Mouse (Mus musculus) kidney, adult 8-10 months (tissue): ENCODE measurements around the gene Fgfr2.
"Not testable (repeated sequence)": the region's sequence is repeated elsewhere in the genome, so short reads cannot be mapped to it uniquely, and the experiment has no call there.

ENCODE experiments used
- DNase-seq, 2 experiments: peaks; one replicate each; pipeline ENCODE4 v3.0.0; 2022

Gene Fgfr2

GRCm38 (mm10) chr7:130630956-130631355 is 2492.2 kb downstream of the Fgfr2 start:
- DNase-seq: no peak

DNA sequence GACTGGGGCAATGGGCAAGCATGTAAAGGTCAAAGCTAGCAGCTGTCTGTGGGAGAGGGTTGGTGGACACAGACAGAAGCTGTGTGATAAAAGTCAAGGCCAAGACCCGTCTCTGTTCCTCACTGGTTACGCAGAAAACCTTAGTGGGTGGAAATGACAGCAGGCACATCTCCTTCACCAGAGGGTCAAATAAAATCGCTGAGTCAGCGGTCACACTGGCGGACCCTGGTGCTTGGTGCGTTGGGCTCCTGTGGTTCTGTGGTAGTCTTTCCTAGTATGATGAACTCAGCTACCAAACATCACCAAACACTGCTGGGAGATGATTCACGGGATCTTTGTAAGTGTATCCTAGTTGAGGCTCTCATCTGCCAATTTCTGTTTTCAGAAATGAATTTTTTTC is 2493.2 kb downstream of the Fgfr2 start:
- DNase-seq: no peak

- no peak for DNase-seq
Measured at GRCm38 (mm10) chr7:130628601-130629000, 2494.5 kb downstream of the Fgfr2 start.

- DNase-seq: no peak
Measured at GRCm38 (mm10) chr7:130625361-130625760, 2497.8 kb downstream of the Fgfr2 start.

- DNase-seq: no peak
Measured at GRCm38 (mm10) chr7:130624299-130624698, 2498.9 kb downstream of the Fgfr2 start.

GRCm38 (mm10) chr7:130622359-130622758 is 2500.8 kb downstream of the Fgfr2 start:
- DNase-seq: no peak

DNA sequence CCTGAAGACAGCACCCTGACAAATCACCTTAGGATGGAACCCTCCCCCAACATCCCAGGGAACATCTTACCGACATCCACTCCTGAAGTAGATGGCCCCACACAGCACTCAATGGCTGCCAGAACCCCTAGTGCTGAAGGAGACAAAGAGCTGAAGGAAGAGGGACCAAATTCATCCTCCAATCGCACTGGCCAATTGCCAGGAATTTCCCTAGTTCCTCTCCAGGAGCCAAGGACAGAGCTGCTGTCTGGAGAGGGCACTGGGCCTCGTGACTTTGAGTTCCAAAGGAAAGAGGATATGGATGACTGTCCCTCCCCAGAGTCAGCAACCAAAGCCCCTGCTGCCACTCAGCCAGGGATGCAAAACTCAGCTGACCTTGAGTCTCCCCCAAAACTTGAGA is 2501.2 kb downstream of the Fgfr2 start:
- peak in 1 of 2 experiments; percentile 49 for DNase-seq

DNA sequence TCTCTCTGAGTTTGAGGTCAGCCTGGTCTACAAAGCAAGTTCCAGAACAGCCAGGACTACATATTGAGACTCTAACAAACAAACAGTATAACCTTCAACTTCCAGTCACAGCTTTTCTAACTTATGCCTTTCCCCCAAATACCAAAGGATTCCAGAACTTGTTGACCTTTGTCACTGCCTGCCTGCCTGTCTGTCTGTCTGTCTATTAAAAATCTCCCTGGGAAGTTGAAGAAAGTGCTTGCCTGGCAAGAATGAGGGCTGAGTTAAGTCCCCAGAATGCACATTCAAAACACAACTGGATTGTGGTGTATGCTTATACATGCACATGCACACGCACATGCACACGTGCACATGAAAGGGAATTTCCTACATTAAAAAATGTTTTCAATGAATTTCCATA is 2502.1 kb downstream of the Fgfr2 start:
- DNase-seq: no peak

GRCm38 (mm10) chr7:130617591-130617990 is 2505.6 kb downstream of the Fgfr2 start:
- no peak for DNase-seq

DNA sequence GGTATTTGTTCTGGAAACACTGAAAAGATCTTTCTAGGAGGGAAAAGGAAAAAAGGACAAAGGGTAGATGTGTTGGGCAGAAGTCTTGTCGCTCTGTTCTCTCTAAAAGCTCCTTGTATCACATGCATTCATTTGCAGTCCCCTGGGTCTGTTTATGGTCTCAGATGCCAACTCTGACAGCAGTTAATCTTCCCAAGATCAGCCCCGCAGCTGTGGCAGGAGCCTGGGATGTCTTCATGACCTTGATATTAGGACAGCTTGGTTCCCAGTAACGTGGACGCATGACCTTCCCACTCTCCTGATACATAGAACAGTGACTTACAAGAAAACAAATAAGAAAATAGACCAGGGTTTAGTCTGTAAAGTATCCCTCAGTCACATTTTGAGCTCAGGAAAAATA is 2509.2 kb downstream of the Fgfr2 start:
- DNase-seq: no peak

DNA sequence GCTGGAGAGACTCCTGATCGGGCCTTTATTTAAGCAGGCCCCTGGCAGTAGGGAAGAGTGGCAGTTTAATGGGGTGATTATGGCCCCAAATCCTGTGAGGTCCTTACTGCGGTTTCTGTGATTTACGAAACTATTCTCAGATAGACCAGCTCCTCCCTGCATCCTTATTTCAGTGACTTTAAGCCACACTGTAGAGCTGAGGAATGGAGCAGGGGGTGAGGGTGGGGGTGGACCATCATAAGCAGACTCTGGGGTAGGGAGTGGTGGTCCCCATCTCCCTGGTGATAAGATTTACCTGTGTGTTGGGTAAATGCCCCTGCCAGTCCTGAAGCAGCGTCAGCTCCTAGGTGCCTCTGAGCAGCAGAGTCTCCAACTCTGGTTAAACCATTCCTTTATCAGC is 2516.2 kb downstream of the Fgfr2 start:
- DNase-seq: no peak

DNA sequence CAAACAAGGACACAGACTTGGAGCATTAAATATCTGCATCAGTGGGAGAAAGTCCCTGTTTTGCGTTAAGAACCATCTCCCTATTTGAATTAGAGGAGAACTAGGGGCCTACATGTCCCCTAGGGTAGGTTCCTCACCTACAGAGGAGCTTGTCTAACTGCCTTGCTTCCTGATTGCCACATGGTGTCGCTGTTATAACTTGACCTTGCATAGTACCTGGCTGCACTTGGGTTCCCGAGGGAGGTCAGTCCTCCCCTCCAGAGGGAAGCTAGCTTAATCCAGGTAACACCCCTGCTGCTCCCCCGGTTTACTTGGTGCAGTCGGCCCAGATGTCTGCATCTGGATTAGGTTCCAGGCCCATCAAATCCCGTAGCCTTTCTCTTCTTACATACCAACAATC is 2518.0 kb downstream of the Fgfr2 start:
- peak in 1 of 2 experiments; percentile 48 for DNase-seq

GRCm38 (mm10) chr7:130604390-130604789 is 2518.8 kb downstream of the Fgfr2 start:
- DNase-seq: no peak

DNA sequence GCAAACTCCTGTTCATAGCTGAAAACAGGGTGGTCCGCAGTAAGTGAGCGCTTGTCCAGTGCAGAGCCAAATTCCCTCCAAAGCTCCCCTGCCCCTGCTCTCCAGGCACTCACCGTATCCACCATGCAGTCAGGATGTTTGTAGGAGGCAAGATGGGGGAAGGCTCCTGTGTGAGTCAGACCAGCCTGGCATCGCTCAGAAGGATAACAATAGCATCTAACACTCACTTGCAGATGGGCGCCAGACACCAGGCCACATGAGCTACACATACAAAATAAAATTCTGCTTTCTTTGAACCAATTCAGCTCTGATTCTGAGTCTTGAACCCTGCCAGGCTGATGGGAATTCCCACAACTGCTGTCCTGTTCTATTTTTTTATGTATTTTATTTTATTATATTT is 2519.6 kb downstream of the Fgfr2 start:
- no peak for DNase-seq

GRCm38 (mm10) chr7:130602804-130603203 is 2520.3 kb downstream of the Fgfr2 start:
- no peak for DNase-seq

DNA sequence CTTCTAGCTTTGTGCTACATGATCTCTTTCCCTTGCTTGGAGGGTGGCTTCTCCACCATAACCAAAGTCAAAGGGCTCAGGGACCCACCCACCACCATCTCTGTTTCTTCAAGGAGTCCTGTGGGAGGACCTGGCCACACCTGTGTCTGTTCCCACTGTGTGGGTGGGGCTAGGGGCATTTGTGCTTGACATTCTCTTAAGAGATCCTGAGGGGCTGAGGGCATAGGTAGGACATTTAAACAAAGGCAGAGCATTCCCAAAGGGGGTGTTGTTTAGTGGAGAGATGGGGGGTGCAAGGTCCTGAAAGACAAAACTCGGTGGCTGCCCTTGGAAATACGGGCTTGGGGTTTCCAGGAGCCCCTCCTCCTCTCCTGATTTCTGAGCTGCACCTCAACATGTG is 2522.6 kb downstream of the Fgfr2 start:
- no peak for DNase-seq

GRCm38 (mm10) chr7:130600074-130600473 is 2523.1 kb downstream of the Fgfr2 start:
- DNase-seq: no peak

GRCm38 (mm10) chr7:130597546-130597945 is 2525.6 kb downstream of the Fgfr2 start:
- no peak for DNase-seq

DNA sequence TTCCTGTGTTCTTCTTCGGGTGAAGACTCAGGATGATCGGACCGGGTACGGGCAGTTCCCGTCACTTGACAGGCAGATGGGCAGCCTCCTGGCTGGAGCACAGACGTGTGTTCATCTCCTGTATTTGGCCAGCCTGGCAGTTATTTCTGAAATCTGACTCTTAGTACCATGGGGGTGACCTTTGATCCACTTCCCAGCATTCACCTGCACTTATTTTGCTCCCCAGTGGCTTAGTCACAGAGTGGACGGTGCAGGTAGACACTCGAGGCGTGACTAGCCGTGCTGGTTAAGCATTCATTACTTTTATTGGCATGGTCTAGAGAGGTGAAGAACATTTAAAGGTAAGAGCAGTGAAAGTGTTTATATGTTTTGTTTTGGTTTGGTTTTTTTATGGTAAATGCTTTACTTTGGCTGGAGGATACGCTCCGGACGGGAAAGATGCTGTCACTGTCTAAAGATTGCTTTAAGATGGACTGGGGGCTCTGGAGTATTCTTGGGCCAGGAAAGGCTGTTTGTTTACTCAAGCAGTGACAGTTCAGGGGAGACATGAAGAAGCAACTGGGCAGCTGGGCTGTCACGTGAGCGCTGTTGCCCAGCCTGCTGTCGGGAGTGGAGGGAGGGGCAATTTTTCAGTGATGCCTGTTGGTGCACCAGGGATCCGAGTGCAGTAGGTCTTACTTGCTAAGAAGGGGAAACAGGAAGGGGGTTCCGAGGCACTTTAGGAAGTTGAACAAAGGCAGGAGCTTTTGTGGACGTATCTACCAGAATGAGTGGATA is 2526.9 kb downstream of the Fgfr2 start:
- DNase-seq: peak; percentile 71 to 74

DNA sequence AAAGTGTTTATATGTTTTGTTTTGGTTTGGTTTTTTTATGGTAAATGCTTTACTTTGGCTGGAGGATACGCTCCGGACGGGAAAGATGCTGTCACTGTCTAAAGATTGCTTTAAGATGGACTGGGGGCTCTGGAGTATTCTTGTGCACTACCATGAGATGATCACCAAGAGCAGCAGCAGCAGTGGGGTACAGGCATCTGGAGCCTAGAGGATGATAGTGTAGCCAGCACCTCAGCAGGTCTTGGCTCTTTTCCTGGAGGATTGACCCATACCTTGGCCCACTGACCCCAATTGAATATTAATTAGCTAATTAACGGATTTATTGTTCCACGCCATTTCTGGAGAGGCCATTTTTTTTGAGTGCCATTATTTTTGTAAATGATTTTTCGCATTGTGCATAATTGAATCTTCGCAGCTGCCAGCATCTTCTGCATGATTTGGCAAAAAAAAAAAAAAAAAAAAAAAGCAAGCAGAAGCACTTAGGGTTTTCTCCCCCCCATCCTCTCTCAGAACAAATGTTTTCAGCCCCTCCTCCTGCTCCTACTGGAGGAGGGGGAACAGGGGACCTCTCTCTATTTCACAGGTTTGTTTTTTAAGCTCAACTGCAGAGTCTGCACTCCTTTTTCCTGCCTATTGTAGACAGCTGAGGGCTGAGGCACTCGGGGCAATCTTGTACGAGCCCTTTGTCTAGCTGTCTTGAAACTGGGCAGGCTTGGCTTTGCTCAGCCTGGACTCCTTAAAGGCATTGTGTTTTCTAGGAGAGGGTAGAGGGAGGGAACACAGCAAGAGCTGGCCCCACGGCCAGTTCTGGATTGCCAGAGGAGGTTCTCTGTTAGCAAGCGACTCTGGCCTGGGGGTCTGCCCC is 2529.5 kb downstream of the Fgfr2 start:
- not testable (repeated sequence) for DNase-seq

DNA sequence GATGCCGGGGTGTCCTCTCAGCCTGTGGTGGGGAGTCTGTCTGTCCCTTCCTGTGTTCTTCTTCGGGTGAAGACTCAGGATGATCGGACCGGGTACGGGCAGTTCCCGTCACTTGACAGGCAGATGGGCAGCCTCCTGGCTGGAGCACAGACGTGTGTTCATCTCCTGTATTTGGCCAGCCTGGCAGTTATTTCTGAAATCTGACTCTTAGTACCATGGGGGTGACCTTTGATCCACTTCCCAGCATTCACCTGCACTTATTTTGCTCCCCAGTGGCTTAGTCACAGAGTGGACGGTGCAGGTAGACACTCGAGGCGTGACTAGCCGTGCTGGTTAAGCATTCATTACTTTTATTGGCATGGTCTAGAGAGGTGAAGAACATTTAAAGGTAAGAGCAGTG is 2530.2 kb downstream of the Fgfr2 start:
- not testable (repeated sequence) for DNase-seq

DNA sequence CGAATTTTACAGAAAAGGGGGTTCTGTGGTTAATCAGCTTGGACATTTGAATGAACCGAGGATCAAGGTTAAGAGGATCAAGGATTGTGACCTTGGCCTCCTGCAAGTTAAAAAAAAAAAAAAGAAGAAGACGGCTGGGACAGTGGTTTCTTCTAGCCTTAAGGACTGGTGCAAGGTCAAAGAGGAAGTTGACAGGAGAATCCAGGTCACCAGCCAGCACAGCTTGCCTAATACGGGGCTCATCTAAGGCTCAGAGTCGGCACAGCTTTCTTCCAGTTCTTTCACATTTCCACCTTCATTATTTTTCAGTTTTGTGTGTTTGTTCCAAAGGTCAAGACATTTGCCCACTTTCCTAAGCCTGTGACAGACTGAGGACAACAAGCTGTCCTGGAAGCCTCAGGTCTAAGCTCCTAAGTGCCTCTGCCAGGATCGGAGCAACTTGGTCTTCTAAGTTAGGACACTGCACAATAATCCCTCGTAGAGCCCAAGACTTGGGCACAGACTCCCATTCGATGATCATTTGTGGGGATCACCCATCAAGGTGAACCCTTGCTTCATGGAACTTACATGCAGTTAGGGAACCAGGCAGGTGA is 2532.2 kb downstream of the Fgfr2 start:
- no peak for DNase-seq

GRCm38 (mm10) chr7:130590081-130590828 is 2532.9 kb downstream of the Fgfr2 start:
- no peak for DNase-seq
